Mouse (Mus musculus) lung, postnatal 10 days (tissue): ENCODE measurements at regions not wholly inside any gene's neighbourhood (a gene's known extent, or its start where the extent isn't known, plus 50 kb on each side); places are given as distances from the start of the nearest gene placed in this dataset.
A peak's percentile ranks its signal among the peaks of the same experiment; 100 is the strongest.

Experiments
- DNase-seq: peaks from one replicate; pipeline ENCODE4 v3.0.0; 2021

DNA sequence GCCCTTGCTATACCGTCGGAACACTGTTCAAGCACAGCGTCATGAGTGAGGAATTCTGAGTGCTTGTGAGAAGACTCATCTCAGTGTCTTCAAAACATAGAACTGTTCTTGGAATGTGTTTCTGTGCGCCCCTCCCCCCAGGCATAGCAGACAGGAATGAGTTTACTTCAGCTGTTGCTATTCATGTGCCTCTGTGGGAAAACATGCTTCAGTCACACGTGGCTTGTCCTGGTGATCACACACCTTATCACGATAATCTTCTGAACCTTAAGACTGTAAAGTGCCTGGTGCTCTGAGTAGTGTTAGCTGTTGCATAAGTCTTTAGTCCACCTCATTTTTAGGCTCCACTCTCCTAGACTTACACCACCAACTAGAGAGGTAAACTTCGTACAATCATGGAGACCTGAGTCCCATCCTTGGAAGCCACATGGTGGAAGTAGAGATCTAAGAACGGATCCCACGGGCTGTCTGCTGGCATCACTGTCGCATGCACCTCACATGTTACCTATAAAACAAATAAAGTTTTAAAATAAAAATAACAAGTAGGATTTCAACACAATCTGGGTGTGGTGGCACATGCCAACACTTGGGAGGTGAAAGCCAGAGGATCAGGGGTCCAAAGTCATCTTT is 1143.8 kb downstream of the 4930447A16Rik start:
- DNase-seq, result peak; percentile 58

DNA sequence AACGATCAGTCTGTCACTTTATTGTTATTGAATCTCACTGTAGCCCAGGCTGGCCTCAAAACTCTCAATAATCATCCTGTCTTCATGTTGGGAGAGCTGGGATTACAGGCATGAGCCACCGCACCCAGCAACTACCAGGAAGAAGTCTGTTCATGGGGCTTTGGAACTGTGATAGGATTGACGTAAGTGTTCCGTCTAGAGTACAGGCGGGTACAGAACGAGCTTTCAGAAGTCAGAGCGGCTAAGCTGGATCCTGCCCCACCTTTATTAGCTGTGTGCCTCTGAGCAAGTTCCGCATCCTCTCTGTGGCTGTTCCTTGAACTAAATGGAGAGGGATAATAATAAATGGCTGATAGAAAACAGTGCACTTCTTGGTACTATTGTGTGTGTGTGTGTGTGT is 1144.8 kb downstream of the 4930447A16Rik start:
- DNase-seq, result no peak

DNA sequence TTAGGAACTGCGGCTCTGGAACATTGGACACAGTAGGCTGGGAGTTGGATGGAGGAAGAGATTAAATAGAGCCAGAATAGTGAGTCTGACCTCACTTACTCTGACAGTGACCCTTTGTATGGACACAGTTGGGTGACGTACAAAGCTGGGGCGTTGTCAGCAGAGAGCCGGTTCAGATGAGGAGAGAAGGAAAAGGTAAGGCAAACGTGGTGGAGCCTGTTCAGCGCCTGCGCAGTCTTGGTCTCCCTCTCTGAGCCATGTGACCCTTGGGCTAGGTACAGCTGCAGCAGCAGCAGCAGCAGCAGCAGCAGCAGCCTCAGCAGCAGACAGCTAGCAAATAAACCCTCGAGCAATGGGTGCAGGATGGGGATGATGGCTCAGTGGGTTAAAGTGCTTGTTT is 1145.4 kb downstream of the 4930447A16Rik start:
- DNase-seq, result peak; percentile 20

DNA sequence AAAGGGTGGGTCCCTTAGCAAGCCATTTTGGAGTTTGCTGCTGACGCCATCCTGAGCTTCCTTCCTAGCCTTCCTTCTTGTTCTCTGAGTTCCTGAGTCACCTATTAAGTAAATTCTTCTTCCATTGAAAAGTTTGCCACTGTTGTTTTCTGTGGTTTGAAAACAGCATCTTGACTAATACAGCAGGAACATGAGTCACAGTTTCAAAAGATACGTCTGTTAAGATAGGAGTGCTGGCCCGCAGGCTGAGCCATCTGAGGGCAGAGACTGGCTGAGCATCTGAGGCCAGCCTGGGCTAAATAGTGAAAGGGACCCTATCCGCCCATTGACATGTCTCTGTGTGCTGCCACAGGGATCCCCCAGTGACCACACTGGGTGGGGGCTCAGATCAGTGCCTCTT is 1147.3 kb downstream of the 4930447A16Rik start:
- no peak for DNase-seq

DNA sequence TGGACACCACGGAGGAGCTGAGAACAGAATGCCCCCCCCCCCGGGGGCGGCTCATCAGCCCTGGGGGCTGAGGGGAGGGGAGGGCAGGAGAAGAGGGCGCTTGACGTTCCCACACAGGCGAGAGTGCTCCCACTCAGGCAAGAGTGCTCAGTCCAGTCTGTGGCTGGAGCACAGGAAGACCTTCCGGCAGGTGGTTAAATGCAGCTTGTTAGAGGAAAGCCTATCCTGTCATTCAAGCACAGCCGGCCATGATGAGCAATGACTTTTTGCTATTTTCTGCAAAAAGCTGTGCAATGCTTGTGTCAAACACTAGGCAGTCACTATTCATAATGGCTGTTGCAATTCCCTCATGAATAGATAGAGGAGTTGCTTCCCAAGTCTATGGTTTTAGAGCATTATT is 1149.1 kb downstream of the 4930447A16Rik start:
- no peak for DNase-seq

DNA sequence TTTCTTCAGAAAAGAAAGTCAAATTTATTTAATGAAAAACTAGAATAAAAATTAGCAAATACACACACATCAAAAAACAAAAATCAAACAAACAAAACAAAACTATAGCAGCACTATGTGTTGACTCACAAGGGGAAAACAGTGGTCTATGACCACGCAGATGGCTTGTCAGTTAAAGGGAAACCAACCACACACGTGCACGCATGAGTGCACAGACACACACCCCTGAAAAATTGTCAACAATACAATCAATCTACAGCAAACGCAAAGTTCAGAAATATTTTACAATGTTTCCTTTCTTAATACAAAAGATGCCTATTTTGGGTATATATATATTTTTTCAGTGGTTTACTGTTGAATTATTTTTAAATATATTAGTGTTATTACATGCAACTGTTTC is 1149.9 kb downstream of the 4930447A16Rik start:
- DNase-seq, result no peak

DNA sequence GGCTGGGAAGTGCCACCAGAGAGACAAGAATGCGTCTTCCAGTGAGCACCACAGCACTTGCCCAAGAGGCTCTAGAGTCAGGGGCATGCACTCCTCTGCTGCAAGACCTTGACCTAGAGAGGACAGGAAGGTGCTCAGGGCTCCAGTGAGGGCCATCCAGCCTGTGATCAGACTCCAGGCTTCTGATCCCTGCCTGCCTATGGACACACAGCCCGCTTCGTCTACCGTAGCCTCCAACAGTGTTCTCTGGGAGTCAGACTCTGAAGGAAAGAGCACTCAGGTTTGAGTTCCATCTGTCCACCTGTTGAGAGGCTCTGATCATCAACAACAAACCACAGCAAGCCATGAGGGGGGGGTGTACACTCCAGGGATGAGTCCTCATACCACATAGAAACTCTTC is 1152.3 kb downstream of the 4930447A16Rik start:
- DNase-seq, result no peak

DNA sequence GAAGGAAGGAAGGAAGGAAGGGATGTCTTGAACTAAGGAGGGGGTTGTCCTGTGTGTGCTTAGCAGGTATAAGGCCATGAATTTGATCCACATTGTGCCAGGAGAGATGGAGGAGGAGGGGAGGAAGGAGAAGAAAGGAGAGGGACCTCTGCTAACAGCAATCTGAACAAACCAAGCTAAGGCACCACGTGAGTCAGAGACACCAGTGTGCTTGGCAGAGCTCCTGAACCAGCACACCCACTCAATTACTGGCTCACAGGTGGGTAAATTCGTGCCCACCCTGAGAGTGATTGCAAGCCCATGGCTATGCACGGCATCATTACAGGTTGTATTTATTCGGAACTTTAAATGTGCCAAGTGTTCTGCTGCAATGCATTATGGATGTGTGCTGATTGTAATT is 1154.1 kb downstream of the 4930447A16Rik start:
- DNase-seq, result no peak

DNA sequence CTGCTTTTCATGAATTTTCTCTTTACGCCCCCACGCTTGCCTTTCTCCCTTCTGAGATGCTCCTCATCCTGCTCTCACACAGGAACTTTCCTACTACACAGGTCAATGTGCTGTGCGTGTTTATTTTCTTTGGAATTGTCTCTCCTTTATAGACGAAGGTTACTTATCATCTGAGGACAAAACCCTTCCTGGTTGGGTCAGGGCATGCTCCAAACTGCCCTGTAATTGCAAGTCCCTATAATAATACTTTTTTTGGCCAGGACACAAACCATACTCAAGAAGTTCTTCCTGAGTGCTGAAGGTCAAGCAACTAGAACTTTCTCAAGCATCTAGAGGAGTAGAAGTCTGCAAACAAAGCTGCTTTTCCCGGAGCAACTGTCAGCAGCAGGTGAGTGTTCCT is 1158.1 kb downstream of the 4930447A16Rik start:
- DNase-seq, result no peak

DNA sequence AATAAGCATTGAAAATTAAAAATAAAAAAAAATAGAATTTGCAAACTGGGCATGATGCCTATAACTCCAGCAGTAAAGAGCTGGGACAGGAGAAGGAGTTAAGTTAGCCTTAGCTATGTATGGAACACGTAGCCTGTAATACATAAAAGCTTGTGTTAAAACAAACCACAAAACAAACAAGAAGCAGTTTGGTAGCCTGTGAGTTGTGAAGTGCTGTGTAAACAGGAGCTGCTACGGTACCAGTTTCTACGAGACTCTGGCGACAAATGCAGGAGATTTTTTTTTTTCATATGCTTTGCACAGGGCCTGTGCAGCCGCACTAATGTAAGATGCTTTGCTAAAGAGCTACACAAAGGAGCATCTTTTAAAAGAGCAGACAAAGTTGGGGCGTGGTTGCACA is 1159.1 kb downstream of the 4930447A16Rik start:
- no peak for DNase-seq

DNA sequence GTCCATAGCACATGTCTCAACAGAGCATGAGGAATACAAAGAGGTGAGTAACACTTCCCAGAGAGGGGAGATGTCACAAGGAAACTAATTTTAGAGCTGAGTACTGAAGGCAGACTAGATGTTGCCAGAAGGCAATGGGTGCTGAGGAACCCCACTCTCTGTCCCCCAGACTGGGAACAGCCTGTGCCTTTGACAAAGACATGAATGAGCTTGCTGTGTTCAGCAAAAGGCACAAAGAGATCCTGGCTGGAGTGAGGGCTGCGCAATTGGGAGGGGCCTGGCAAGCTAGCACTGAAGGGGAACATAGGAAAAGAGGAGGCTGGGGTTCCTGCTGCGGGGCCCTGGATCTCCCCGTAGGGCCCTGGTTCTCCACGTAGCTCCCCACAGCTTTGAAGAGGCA is 1160.3 kb downstream of the 4930447A16Rik start:
- no peak for DNase-seq

DNA sequence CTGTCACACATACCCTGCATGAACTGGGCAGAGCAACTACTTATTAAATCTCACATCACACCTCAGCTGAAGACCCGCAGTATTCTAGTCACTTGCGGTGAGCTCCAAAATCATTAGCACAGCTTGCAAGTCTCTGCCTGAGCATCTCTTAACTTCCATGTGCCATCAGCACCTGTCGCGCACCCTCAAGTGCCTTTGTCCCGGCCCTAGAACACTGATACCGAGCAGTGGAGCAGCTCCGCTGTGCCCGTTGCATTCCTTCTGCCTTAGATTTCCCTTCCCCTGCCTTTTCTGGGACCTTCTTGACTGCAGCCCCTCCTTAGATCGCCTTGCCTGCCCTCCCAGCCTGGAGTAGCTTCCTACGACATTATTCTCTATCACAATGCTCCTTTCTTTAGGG is 1161.2 kb downstream of the 4930447A16Rik start:
- DNase-seq, result no peak

DNA sequence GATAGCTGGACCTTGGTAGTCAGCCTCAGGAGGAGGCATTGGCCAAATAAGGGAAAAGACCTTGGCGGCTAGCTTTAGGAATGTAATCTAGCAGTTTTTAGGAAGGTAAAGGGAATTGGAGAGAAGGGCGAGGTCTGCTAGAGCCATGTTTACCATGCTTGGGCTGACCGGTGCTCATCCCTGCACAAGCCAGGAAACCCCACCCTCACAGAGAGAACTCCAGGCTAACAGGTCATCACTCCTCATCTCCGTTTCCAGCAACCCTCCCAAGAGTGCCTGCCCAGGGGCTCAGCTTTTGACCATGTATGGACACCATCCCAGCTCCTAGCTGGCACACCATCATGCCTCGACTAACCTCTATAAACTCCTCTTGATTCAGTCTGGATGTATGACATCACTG is 1162.9 kb downstream of the 4930447A16Rik start:
- no peak for DNase-seq

DNA sequence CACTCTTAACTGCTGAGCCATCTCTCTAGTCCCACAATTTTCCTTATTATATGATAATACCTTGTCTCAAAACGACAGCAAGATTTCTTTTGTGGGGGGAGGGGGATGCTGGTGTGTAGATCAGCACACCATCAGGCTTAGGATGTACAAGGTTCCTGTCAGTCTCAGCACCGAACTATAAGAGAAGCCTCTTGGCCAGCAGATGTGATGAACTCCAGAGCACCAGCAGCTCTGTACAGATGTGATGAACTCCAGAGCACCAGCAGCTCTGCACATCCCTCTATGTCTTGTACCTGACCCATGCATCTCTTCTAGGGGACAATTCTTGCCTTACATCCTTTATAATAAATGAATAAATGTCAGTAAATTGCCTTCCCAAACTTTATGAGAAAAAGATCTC is 1163.7 kb downstream of the 4930447A16Rik start:
- no peak for DNase-seq

DNA sequence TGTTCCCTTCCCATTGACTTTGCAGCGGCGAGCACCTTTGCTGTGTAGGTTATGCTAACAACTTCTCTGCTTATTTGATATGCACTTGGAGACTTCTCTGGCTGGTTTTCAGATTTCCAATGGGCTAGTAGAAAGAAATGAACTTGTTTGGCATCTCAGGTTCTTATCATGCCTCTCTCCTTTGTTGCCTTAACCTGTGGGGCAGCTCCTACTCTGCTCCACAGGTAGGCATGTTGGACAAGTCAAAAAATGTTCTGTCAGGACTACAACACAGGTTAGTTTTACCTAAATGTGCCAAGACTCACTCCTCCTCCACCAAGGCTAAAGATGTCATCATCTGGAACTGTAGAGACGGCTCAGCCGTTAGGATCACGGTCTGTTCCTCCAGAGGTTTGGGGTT is 1164.3 kb downstream of the 4930447A16Rik start:
- no peak for DNase-seq

DNA sequence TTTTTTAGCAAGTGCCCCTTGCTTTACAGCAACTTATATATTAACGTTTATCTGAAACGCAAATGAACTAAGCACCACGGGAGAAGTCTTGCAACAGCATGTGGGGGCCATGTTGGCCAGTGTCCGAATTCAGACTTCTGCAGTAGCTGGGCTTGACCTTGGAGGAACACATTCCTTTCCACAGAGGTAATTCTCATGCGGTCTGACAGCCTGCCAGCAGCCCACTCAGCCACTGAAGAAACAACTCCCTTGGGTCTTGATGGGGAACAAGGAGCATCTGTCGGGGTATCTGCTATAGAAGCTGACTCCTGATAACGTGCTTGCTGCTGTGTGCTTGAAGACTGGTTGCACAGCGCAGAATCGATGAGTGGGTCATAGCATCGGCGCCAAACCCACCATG is 1168.7 kb downstream of the 4930447A16Rik start:
- DNase-seq, result peak; percentile 75

DNA sequence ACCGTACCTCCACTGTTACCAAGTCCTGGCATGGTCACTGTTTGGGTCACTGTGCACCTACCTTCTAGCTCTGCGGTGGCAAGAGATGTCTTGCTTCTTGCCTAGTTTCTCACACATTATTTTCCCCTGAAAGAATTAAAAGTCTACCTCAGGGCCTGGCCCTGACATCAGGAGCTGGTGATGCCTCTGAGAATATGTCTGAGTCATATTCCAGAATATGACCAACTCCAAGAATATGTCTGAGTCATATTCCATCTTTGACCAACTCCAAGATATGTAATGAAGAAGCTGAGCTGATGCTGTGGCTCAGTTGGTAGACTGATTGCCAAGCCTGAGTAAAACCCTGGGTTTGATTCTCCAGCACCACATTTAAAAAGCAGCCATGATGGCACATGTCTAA is 1169.4 kb downstream of the 4930447A16Rik start:
- DNase-seq, result no peak

DNA sequence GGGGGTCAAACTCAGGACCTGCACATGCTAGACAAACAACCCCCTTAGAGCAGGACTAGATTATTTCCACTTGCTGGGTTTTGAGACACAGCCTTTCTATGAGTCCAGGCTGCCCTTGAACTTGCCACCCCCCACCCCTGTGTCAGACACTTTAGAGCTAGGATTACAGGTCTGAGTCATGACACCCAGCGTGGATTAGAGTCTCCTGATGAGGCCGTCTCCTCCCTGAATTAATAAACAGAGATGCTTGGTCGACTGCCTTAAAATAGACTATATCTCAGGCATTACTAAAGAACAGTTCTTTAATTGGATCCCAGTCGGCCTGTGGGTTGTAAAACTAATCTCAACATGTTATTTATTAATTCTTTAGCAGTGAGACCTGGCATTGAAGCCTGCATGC is 1170.5 kb downstream of the 4930447A16Rik start:
- no peak for DNase-seq

DNA sequence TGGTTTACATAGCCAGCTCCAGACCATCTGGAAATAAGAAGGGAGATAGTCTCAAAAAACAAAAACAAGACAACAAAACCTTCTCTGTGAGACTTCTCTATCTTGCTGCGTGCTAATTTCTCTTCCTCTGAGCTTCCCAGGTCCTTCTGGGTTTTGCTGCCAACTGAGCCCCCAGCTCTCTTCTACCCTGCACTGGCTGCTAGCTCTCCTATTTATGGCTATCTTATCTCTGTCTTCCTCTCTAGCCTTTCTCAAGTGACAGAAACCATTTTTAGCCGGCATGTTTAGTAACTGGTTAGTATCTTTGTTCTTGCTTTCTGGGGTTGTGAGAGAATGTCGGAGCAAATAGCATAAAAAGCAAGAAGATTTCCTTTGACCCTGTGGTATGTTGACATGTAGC is 1172.1 kb downstream of the 4930447A16Rik start:
- no peak for DNase-seq

DNA sequence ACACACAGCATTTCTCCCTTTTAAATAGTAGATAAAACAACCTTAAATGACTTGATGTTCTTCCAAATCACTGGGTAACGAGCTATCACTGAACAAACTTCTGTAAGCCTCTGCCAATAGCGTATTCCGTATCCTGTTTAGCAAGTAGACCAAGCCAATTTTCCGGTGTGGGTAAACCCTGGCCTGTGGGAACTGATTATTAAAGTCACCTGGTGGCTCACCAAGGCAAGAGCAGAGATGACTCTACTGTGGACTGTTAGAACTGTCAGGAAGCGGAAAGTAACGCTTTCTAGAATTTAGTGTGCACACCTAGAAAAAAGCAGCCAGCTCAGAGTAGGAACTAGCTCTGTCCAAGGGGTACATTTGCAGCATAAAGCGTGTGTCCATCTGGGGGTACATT is 1176.1 kb downstream of the 4930447A16Rik start:
- DNase-seq, result peak; percentile 30

DNA sequence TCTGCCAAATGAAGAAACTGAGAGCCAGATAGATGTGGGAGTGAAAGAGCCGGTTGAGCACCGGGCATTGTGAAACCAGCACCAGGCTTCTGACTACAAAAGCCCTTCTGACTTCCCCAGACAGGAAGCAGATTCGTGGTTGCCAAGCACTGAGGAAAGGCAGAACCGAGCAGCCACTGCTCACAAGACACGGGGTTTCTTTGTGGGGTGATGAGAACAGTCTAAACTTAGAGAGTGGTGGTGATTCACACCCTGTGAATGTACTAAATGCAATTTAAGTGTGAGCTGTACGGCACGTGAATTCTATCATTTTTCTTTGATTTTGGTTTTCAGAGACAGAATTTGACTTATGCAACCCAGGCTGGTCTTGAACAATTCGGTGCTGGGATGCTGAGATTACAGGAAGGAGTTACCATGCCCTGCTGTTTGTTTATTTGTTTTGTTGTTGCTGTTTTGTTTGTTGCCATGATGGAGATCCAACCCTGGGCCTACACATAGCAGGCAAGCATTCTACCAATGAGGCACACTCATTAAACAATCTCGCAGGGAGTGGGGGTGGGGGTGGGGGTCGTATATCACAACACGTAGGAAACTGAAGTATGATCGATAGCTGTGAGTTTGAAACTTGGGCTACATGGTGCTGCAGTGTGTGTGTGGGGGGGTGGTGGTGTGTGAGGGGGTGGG is 1177.0 kb downstream of the 4930447A16Rik start:
- peak; percentile 54 for DNase-seq

DNA sequence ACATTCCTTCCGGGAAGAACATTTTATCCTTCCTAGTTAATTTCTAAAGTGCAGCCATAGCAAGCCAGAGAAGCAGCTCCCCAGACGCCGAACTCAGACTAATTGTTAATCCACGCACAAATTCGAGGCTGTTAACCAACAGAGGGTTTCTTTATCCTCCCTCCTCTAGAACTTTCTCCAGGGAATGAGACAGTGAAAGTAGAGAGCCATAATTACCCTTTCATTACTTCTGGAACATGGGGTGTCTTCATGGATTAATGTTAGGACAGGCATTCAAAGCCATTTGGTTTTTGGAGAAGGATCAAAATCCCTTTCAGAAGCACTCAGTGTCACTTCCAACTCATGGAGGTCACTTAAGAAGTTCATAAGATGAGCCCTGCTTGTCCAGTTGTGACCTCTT is 1178.6 kb downstream of the 4930447A16Rik start:
- DNase-seq, result no peak

DNA sequence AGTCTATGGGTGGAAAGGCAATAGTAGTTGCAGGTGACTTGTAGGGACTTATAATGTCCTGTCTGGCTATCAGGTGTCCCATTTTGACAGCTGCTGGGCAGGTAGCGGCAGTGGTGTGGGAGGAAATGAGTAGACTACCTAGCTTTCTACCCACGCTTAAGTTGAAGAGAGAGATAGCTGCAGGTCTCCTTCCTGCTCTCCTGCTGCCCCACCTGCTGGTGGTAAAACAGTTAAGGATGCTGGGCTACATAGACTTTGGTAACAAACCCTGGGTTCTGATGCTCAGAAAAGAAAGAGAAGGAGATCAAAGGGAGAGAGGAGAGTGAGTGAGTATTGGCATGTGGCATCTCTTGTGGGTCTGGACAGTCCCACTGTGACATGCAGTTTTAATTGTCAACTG is 1182.0 kb downstream of the 4930447A16Rik start:
- DNase-seq, result peak; percentile 50

DNA sequence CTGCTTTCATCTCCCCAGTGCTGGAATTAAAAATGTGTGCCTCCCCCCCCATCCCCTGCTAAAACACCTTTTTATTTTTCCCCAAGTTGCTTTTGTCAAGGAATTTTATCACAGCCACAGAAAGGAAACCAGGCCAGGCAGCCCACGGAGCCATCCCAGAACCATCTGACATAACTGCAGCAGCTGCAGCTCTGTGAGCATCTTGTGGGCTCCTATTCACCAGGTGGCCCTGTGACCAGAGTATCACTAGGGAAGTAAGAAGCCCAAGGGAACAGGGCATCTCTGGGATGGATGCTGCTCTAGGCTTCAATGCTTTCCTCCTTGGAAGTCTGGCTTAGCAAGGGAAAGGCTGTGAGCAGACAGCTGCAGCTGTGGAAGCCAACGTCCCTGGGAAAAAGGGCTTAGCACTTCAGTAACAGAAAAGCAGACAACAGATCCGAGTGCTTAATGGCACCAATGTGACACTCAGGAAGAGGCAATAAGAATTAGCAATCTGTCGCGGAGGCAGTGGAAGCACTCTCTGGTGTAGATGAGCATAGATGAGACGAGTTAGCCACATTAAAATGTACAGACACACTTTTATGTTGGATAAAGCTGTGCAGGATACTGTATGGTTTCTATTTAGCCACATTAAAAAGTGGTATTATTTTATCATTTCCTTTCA is 1183.0 kb downstream of the 4930447A16Rik start:
- no peak for DNase-seq
